Mouse (Mus musculus) kidney, adult 18-20 months (tissue): Measurements from ENCODE around the gene Kpna7.
"Not testable (repeated sequence)": the region's sequence is repeated elsewhere in the genome, so short reads cannot be mapped to it uniquely, and the experiment has no call there.

ENCODE experiments used
- DNase-seq: peaks from one replicate; pipeline ENCODE4 v3.0.0; 2021

Gene Kpna7

GRCm38 (mm10) chr5:145016761-145017160 lies 67.1 kb downstream of the Kpna7 start:
- DNase-seq, result not testable (repeated sequence)

- no peak for DNase-seq
These were observed 69.6 kb downstream of the Kpna7 start for GRCm38 (mm10) chr5:145014278-145014677.

- DNase-seq, result no peak
These were observed 74.8 kb downstream of the Kpna7 start for GRCm38 (mm10) chr5:145008878-145009659.

GRCm38 (mm10) chr5:145005596-145005995 lies 78.2 kb downstream of the Kpna7 start:
- no peak for DNase-seq

- no peak for DNase-seq
These were observed 79.3 kb downstream of the Kpna7 start for GRCm38 (mm10) chr5:145004495-145004894.

GRCm38 (mm10) chr5:145003362-145003761 lies 80.5 kb downstream of the Kpna7 start:
- no peak for DNase-seq

GRCm38 (mm10) chr5:144998491-144998890 lies 85.3 kb downstream of the Kpna7 start:
- DNase-seq, result no peak

GRCm38 (mm10) chr5:144990481-144990880 lies 93.3 kb downstream of the Kpna7 start:
- DNase-seq, result no peak

GRCm38 (mm10) chr5:144990051-144990450 lies 93.8 kb downstream of the Kpna7 start:
- DNase-seq, result no peak

- DNase-seq, result no peak
These were observed 94.8 kb downstream of the Kpna7 start for GRCm38 (mm10) chr5:144989061-144989405.

- DNase-seq, result peak; percentile 40
These were observed 95.3 kb downstream of the Kpna7 start for GRCm38 (mm10) chr5:144988340-144989060.

GRCm38 (mm10) chr5:144987561-144987960 lies 96.3 kb downstream of the Kpna7 start:
- DNase-seq, result no peak

GRCm38 (mm10) chr5:144984839-144985238 lies 99.0 kb downstream of the Kpna7 start:
- DNase-seq, result no peak

GRCm38 (mm10) chr5:144983227-144983626 lies 100.6 kb downstream of the Kpna7 start:
- no peak for DNase-seq

GRCm38 (mm10) chr5:144979110-144979509 lies 104.7 kb downstream of the Kpna7 start:
- no peak for DNase-seq

GRCm38 (mm10) chr5:144978533-144979107 lies 105.2 kb downstream of the Kpna7 start:
- DNase-seq, result peak; percentile 41

- no peak for DNase-seq
These were observed 112.6 kb downstream of the Kpna7 start for GRCm38 (mm10) chr5:144971266-144971665.

- DNase-seq, result peak; percentile 81
These were observed 118.0 kb downstream of the Kpna7 start, which contains the start of gene Smurf1 for GRCm38 (mm10) chr5:144965639-144966351. TSS of gene Smurf1 (minus strand) at chr5:144965847.

- DNase-seq, result peak; percentile 87
These were observed 118.8 kb downstream of the Kpna7 start for GRCm38 (mm10) chr5:144964872-144965638.

- DNase-seq, result no peak
These were observed 119.4 kb downstream of the Kpna7 start for GRCm38 (mm10) chr5:144964465-144964864.

- peak; percentile 58 for DNase-seq
These were observed 120.0 kb downstream of the Kpna7 start for GRCm38 (mm10) chr5:144963817-144964261.

GRCm38 (mm10) chr5:144963401-144963800 lies 120.4 kb downstream of the Kpna7 start:
- peak; percentile 50 for DNase-seq
